Mouse (Mus musculus): Measurements from ENCODE around the gene Cd59b. TPM values are rescaled to one million over a fixed set of nuclear protein-coding genes. Genes with fewer than 3 reads are reported as not detected.
A peak's percentile ranks its signal among the peaks of the same experiment; 100 is the strongest.

The Cd59b gene
- polyA plus RNA-seq, 1 experiment from 2014 or later: 2.8 TPM

GRCm38 (mm10) chr2:104130165-104130564, 60.5 kb downstream of the Cd59b start:
- H3K9me3 ChIP-seq (replicated peaks; ENCODE audit: control insufficient read depth, low read length, poor library complexity, severe bottlenecking): no peaks in the 10 kb centered on the region
- 85% methylated on average over 6 of the region's 6 CpGs for WGBS
- H3K36me3 ChIP-seq (ENCODE audit: control insufficient read depth, insufficient read depth, low read length): no peaks in the 10 kb centered on the region
- H3K27me3 ChIP-seq (ENCODE audit: control insufficient read depth, insufficient read depth, low read depth, low read length): no peaks in the 10 kb centered on the region
- no peak overlapping the region for H3K4me2 ChIP-seq (ENCODE audit: low read length)
- no peaks in the 10 kb centered on the region for H3K4me1 ChIP-seq (ENCODE audit: control insufficient read depth, insufficient read depth, low read length)
- H3K27ac ChIP-seq (ENCODE audit: low read length): no peak overlapping the region
- H3K4me3 ChIP-seq (ENCODE audit: low read depth, low read length): no peak overlapping the region
- ATAC-seq: no peak
- H3K9ac ChIP-seq (ENCODE audit: low read depth, low read length): no peak overlapping the region

- H3K36me3 ChIP-seq (ENCODE audit: control insufficient read depth, insufficient read depth, low read length): no peaks in the 10 kb centered on the region
- H3K9me3 ChIP-seq (replicated peaks; ENCODE audit: control insufficient read depth, low read length, poor library complexity, severe bottlenecking): no peaks in the 10 kb centered on the region
- H3K4me1 ChIP-seq (ENCODE audit: control insufficient read depth, insufficient read depth, low read length): no peaks in the 10 kb centered on the region
- H3K4me3 ChIP-seq (ENCODE audit: low read depth, low read length): no peak overlapping the region
- ATAC-seq: no peak
- 69% methylated on average over 3 of the region's 3 CpGs for WGBS
- H3K9ac ChIP-seq (ENCODE audit: low read depth, low read length): no peak overlapping the region
- H3K4me2 ChIP-seq (ENCODE audit: low read length): no peak overlapping the region
- no peak overlapping the region for H3K27ac ChIP-seq (ENCODE audit: low read length)
- no peaks in the 10 kb centered on the region for H3K27me3 ChIP-seq (ENCODE audit: control insufficient read depth, insufficient read depth, low read depth, low read length)
Measured at GRCm38 (mm10) chr2:104130969-104131368, 61.3 kb downstream of the Cd59b start.

- H3K9me3 ChIP-seq (replicated peaks; ENCODE audit: control insufficient read depth, low read length, poor library complexity, severe bottlenecking): no peaks in the 10 kb centered on the region
- H3K27me3 ChIP-seq (ENCODE audit: control insufficient read depth, insufficient read depth, low read depth, low read length): no peaks in the 10 kb centered on the region
- no peak overlapping the region for H3K27ac ChIP-seq (ENCODE audit: low read length)
- no peak for ATAC-seq
- H3K4me1 ChIP-seq (ENCODE audit: control insufficient read depth, insufficient read depth, low read length): no peaks in the 10 kb centered on the region
- no peaks in the 10 kb centered on the region for H3K36me3 ChIP-seq (ENCODE audit: control insufficient read depth, insufficient read depth, low read length)
- H3K4me2 ChIP-seq (ENCODE audit: low read length): no peak overlapping the region
- WGBS: 80% methylated on average over 7 of the region's 7 CpGs
- no peak overlapping the region for H3K4me3 ChIP-seq (ENCODE audit: low read depth, low read length)
- no peak overlapping the region for H3K9ac ChIP-seq (ENCODE audit: low read depth, low read length)
Measured at GRCm38 (mm10) chr2:104132266-104132859, 62.7 kb downstream of the Cd59b start.

- Histone ChIP-seq H3K9me3 (replicated peaks; ENCODE audit: control insufficient read depth, low read length, poor library complexity, severe bottlenecking) (no peaks in the 10 kb centered on the region), H3K9ac (ENCODE audit: low read depth, low read length) (no peak overlapping the region), H3K27me3 (ENCODE audit: control insufficient read depth, insufficient read depth, low read depth, low read length) (no peaks in the 10 kb centered on the region), H3K36me3 (ENCODE audit: control insufficient read depth, insufficient read depth, low read length) (no peaks in the 10 kb centered on the region), H3K4me3 (ENCODE audit: low read depth, low read length) (no peak overlapping the region), H3K4me2 (ENCODE audit: low read length) (no peak overlapping the region), H3K4me1 (ENCODE audit: control insufficient read depth, insufficient read depth, low read length) (no peaks in the 10 kb centered on the region), H3K27ac (ENCODE audit: low read length) (no peak overlapping the region)
- 44% methylated on average over 12 of the region's 12 CpGs for WGBS
- ATAC-seq: no peak
Measured at GRCm38 (mm10) chr2:104133042-104133810, 63.6 kb downstream of the Cd59b start.

GRCm38 (mm10) chr2:104134150-104135056, 64.8 kb downstream of the Cd59b start:
- whole genome bisulfite sequencing: 48% methylated on average over 8 of the region's 8 CpGs
- H3K36me3 ChIP-seq (ENCODE audit: control insufficient read depth, insufficient read depth, low read length): no peaks in the 10 kb centered on the region
- no peaks in the 10 kb centered on the region for H3K9me3 ChIP-seq (replicated peaks; ENCODE audit: control insufficient read depth, low read length, poor library complexity, severe bottlenecking)
- H3K27ac ChIP-seq (ENCODE audit: low read length): no peak overlapping the region
- H3K4me3 ChIP-seq (ENCODE audit: low read depth, low read length): no peak overlapping the region
- H3K9ac ChIP-seq (ENCODE audit: low read depth, low read length): no peak overlapping the region
- ATAC-seq: peak; percentile 86
- no peaks in the 10 kb centered on the region for H3K4me1 ChIP-seq (ENCODE audit: control insufficient read depth, insufficient read depth, low read length)
- no peaks in the 10 kb centered on the region for H3K27me3 ChIP-seq (ENCODE audit: control insufficient read depth, insufficient read depth, low read depth, low read length)
- no peak overlapping the region for H3K4me2 ChIP-seq (ENCODE audit: low read length)

GRCm38 (mm10) chr2:104135920-104136319, 66.3 kb downstream of the Cd59b start:
- Histone ChIP-seq H3K9ac (ENCODE audit: low read depth, low read length) (no peak overlapping the region), H3K27me3 (ENCODE audit: control insufficient read depth, insufficient read depth, low read depth, low read length) (no peaks in the 10 kb centered on the region), H3K4me3 (ENCODE audit: low read depth, low read length) (no peak overlapping the region), H3K36me3 (ENCODE audit: control insufficient read depth, insufficient read depth, low read length) (no peaks in the 10 kb centered on the region), H3K4me2 (ENCODE audit: low read length) (no peak overlapping the region), H3K4me1 (ENCODE audit: control insufficient read depth, insufficient read depth, low read length) (no peaks in the 10 kb centered on the region), H3K9me3 (replicated peaks; ENCODE audit: control insufficient read depth, low read length, poor library complexity, severe bottlenecking) (no peaks in the 10 kb centered on the region), H3K27ac (ENCODE audit: low read length) (no peak overlapping the region)
- WGBS: 69% methylated on average over 2 of the region's 2 CpGs
- ATAC-seq: no peak

Other genes starting within 250 kb of the Cd59b start
- gene Lmo2, start 111.9 kb upstream of the Cd59b start, polyA plus RNA-seq (2015; fragmentation: Nextera tagmentation; extraction: Ambion mirVana): 25.5 and 29.0 TPM in 2 replicates
- 84.0 and 86.3 TPM in 2 replicates for gene Fbxo3, start 42.1 kb upstream of the Cd59b start, polyA plus RNA-seq (2015; fragmentation: Nextera tagmentation; extraction: Ambion mirVana)
- gene 4931422A03Rik, start 41.5 kb upstream of the Cd59b start, polyA plus RNA-seq (2015; fragmentation: Nextera tagmentation; extraction: Ambion mirVana): 2.3 and 2.9 TPM in 2 replicates
- gene Gm10912, start 4.0 kb upstream of the Cd59b start, polyA plus RNA-seq (2015; fragmentation: Nextera tagmentation; extraction: Ambion mirVana): not detected in 2 replicates
- gene Gm10799, start 1.3 kb upstream of the Cd59b start, polyA plus RNA-seq (2015; fragmentation: Nextera tagmentation; extraction: Ambion mirVana): not detected in 2 replicates
- 11.2 and 11.3 TPM in 2 replicates for gene Cd59a, start 26.0 kb downstream of the Cd59b start, polyA plus RNA-seq (2015; fragmentation: Nextera tagmentation; extraction: Ambion mirVana)
- not detected in 2 replicates for gene A930018P22Rik, start 52.9 kb downstream of the Cd59b start, polyA plus RNA-seq (2015; fragmentation: Nextera tagmentation; extraction: Ambion mirVana)